Mouse (Mus musculus): Measurements from ENCODE around the gene Gabbr2. TPM values are rescaled to one million over a fixed set of nuclear protein-coding genes. Genes with fewer than 3 reads are reported as not detected.

Gabbr2 gene
- polyA plus RNA-seq, 1 experiment from 2014 or later = 0.05 TPM

GRCm38 (mm10) chr4:46744583-46745155 is 247.0 kb downstream of the Gabbr2 start:
- Histone ChIP-seq H3K27me3 (no peaks in the 10 kb centered on the region), H3K4me1 (no peaks in the 10 kb centered on the region), H3K4me3 (no peak overlapping the region), H3K9me3 (no peaks in the 10 kb centered on the region), H3K36me3 (no peaks in the 10 kb centered on the region), H3K9ac (no peak overlapping the region), H3K27ac (no peak overlapping the region), H3K4me2 (no peak overlapping the region)
- no peak for ATAC-seq (ENCODE audit: insufficient number of reproducible peaks, low FRiP score, low TSS enrichment, low read depth)
- 74% methylated on average over 7 of the region's 7 CpGs for WGBS

DNA sequence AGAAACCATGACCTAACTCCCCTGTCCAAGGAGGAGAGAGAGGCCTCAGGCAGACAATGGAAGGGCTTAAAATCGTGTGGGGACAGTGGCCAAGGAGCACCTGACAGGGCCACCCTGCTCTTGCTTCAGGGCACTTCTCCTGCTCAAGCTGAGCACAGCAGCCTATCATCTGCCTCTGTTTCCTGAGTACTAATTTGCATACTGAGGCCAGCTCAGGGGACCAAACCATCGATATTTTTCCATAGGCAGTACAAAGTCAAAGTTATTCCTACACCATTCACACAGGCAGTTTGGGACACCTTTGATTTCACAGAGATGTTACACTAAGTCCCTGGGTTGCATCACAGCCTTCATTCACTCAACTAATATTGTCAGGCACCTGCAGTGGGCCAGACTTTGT is 249.1 kb downstream of the Gabbr2 start:
- ATAC-seq (ENCODE audit: insufficient number of reproducible peaks, low FRiP score, low TSS enrichment, low read depth) = no peak

DNA sequence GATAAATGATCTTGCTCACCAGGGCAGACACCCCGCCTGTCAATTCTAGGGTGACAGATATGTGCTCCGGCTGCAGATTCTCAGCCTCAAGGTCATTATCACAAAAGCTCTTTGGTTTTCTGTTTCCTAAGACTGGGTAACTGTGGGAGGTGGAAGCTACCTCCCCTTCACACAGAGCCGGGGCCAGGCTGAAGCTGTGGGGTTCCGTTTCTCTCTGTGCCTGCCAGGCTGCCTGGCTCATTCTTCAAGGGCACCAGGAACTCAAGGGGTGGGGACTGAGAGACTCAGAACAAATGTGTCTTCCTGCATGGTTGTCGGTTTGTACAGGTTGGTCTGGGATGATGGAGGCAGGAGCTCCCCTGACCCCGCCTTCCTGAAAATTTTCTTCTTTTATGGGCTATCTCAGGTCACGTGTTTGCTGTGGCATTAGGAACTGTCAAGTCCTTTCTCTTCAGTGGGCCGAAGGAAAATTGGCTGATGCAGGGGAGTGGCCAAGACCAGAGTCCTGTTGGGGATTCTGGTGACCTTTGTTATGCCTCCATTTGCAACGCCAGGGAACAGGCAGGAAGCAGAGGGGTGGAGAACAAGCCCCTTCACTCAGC is 254.7 kb downstream of the Gabbr2 start:
- Histone ChIP-seq H3K27ac (no peak overlapping the region), H3K4me2 (no peak overlapping the region), H3K27me3 (no peaks in the 10 kb centered on the region), H3K9ac (no peak overlapping the region), H3K4me3 (no peak overlapping the region), H3K4me1 (peaks cover 3% of the 10 kb centered on the region; the same call in 1 of the 2 replicates), H3K9me3 (no peaks in the 10 kb centered on the region), H3K36me3 (no peaks in the 10 kb centered on the region)
- ATAC-seq (ENCODE audit: insufficient number of reproducible peaks, low FRiP score, low TSS enrichment, low read depth) = no peak
- WGBS = 34% methylated on average over 9 of the region's 9 CpGs

More for the DNA sequence above, 249.1 kb downstream of the Gabbr2 start:
- no peak overlapping the region for H3K27ac ChIP-seq
- H3K27me3 ChIP-seq = no peaks in the 10 kb centered on the region
- H3K9me3 ChIP-seq = no peaks in the 10 kb centered on the region
- no peak overlapping the region for H3K4me3 ChIP-seq
- H3K4me2 ChIP-seq = no peak overlapping the region
- no peaks in the 10 kb centered on the region for H3K4me1 ChIP-seq
- 20% methylated on average over 2 of the region's 2 CpGs for WGBS
- no peak overlapping the region for H3K9ac ChIP-seq
- H3K36me3 ChIP-seq = no peaks in the 10 kb centered on the region

DNA sequence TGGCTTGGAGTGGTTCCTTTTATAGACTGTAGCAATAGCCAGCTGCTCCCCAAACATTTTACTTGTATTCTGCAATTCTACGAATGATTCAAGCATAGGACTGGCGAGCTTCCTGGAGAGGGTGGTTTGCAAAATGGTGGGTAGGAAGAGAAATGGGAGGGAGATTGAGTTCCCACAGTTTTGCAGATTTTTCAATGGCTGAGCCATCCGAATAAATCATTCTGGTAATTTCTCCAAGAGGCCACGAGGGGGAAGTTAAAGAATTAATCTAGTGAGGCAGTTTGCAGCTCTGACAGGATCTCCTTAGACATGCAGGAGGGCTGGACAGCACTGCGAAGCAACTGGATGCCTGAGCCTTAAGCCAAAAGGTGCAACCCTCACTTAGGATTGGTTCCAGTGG is 256.8 kb downstream of the Gabbr2 start:
- peaks cover 3% of the 10 kb centered on the region; the same call in 1 of the 2 replicates for H3K27me3 ChIP-seq
- H3K9me3 ChIP-seq = no peaks in the 10 kb centered on the region
- H3K4me3 ChIP-seq = no peak overlapping the region
- no peak overlapping the region for H3K4me2 ChIP-seq
- H3K4me1 ChIP-seq = peaks cover 3% of the 10 kb centered on the region; the same call in 1 of the 2 replicates
- WGBS = 50% methylated on average over 5 of the region's 5 CpGs
- no peak for ATAC-seq (ENCODE audit: insufficient number of reproducible peaks, low FRiP score, low TSS enrichment, low read depth)
- H3K36me3 ChIP-seq = no peaks in the 10 kb centered on the region
- H3K27ac ChIP-seq = no peak overlapping the region
- H3K9ac ChIP-seq = no peak overlapping the region

GRCm38 (mm10) chr4:46731590-46731989 is 260.1 kb downstream of the Gabbr2 start:
- Histone ChIP-seq H3K4me1 (no peaks in the 10 kb centered on the region), H3K4me2 (no peak overlapping the region), H3K9me3 (no peaks in the 10 kb centered on the region), H3K27ac (no peak overlapping the region), H3K4me3 (no peak overlapping the region), H3K9ac (no peak overlapping the region), H3K27me3 (peaks cover 3% of the 10 kb centered on the region; the same call in 1 of the 2 replicates), H3K36me3 (no peaks in the 10 kb centered on the region)
- ATAC-seq (ENCODE audit: insufficient number of reproducible peaks, low FRiP score, low TSS enrichment, low read depth) = no peak
- 15% methylated on average over 8 of the region's 8 CpGs for WGBS

GRCm38 (mm10) chr4:46729306-46730042 is 262.2 kb downstream of the Gabbr2 start:
- no peak overlapping the region for H3K4me2 ChIP-seq
- no peak overlapping the region for H3K27ac ChIP-seq
- H3K36me3 ChIP-seq = no peaks in the 10 kb centered on the region
- no peak overlapping the region for H3K9ac ChIP-seq
- WGBS = 55% methylated on average over 9 of the region's 9 CpGs
- ATAC-seq (ENCODE audit: insufficient number of reproducible peaks, low FRiP score, low TSS enrichment, low read depth) = no peak
- H3K4me3 ChIP-seq = no peak overlapping the region
- peaks cover 3% of the 10 kb centered on the region; the same call in 1 of the 2 replicates for H3K27me3 ChIP-seq
- H3K4me1 ChIP-seq = no peaks in the 10 kb centered on the region
- no peaks in the 10 kb centered on the region for H3K9me3 ChIP-seq

DNA sequence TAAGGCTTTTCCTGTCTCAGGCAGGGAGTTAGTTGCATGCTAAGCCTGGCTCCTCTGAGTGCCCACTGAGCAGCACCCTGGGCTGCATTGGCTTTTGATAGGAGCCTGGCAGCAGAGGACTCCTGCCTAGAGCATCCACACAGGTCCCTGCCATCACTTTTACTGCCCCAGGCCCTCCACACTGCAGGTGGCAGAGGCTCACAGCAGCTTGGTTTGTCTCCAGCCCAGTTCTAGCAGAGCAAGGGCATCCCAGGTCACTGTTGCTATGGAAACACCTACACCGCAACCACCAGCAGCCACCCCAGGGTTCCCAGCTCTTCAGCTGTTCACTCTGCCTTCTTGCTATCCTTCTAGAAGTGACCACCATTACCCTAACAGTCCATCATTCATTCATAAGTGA is 263.4 kb downstream of the Gabbr2 start:
- Histone ChIP-seq H3K27ac (no peak overlapping the region), H3K36me3 (no peaks in the 10 kb centered on the region), H3K9me3 (no peaks in the 10 kb centered on the region), H3K27me3 (peaks cover 3% of the 10 kb centered on the region; the same call in 1 of the 2 replicates), H3K4me1 (no peaks in the 10 kb centered on the region), H3K4me3 (no peak overlapping the region), H3K4me2 (no peak overlapping the region), H3K9ac (no peak overlapping the region)
- 67% methylated on average over 1 of the region's 1 CpGs for WGBS
- ATAC-seq (ENCODE audit: insufficient number of reproducible peaks, low FRiP score, low TSS enrichment, low read depth) = no peak

DNA sequence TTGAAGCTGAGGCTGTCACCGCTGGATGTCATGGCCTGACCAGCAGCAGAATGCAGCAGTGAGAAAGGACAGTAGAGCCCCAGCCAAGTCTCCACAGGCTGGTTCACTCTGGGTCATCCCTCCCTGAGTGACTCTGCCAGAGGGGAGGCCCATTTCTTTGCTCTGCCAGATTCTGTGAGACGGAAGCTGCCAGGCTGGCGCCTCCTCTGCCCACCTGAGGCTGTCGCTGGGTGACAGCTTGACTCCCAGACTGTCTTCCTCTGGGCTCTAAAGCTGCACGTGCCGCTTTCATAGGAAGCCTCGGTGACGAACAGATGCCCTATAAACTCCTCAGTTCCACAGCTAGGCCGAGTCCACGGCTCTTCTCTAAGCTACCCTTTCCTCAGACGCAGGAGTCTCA is 264.5 kb downstream of the Gabbr2 start:
- Histone ChIP-seq H3K27ac (no peak overlapping the region), H3K9ac (no peak overlapping the region)

DNA sequence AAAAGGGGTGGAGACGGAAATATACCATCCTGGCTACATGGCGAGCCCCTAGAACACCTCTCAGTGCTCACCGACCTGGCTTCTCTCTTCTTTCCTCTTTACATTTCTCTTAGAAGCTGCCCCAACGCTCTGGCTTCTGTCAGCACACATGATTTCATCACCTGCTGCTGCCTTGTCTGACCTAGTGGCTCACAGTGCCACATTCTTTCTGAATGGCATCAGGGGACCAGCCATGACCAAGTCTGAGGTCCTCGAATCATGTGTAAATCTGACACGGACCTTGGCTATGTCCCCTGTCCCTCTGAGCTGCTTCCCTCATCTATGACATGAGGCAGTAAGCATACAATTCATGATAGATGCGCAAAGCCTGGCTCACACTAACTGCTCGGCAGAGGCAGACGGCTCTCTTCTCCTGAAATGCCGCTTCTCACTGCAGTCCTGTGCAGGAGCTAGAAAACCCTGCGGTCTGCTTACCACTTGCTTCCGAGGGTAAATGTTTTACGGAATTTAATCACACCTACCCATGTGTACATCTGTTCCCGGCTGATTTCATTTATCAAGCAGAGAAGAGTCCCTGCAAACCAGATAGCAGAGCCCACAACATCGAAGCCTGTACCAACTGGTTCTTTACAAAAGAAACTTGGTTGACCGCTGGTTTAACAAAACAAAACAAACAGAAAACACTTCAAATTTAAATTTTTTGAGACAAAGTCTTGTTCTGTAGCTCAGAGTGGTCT is 270.7 kb downstream of the Gabbr2 start:
- Histone ChIP-seq H3K4me2 (no peak overlapping the region), H3K4me1 (peaks cover 9% of the 10 kb centered on the region; the same call in 1 of the 2 replicates), H3K9me3 (no peaks in the 10 kb centered on the region), H3K36me3 (no peaks in the 10 kb centered on the region), H3K4me3 (no peak overlapping the region), H3K9ac (no peak overlapping the region), H3K27ac (no peak overlapping the region), H3K27me3 (peaks cover under 1% of the 10 kb centered on the region; the same call in 1 of the 2 replicates)
- WGBS = 67% methylated on average over 16 of the region's 16 CpGs
- ATAC-seq (ENCODE audit: insufficient number of reproducible peaks, low FRiP score, low TSS enrichment, low read depth) = no peak

More for the DNA sequence above, 264.5 kb downstream of the Gabbr2 start:
- H3K36me3 ChIP-seq = no peaks in the 10 kb centered on the region
- H3K9me3 ChIP-seq = no peaks in the 10 kb centered on the region
- no peak for ATAC-seq (ENCODE audit: insufficient number of reproducible peaks, low FRiP score, low TSS enrichment, low read depth)
- WGBS = 80% methylated on average over 11 of the region's 11 CpGs
- peaks cover 3% of the 10 kb centered on the region; the same call in 1 of the 2 replicates for H3K27me3 ChIP-seq
- H3K4me2 ChIP-seq = no peak overlapping the region
- 0 out of 2 replicates have a peak, but pooled peaks cover 3% of the 10 kb centered on the region for H3K4me1 ChIP-seq
- H3K4me3 ChIP-seq = no peak overlapping the region

- no peak overlapping the region for H3K4me2 ChIP-seq
- 70% methylated on average over 1 of the region's 1 CpGs for WGBS
Observed at GRCm38 (mm10) chr4:46720070-46720469, 271.6 kb downstream of the Gabbr2 start.

DNA sequence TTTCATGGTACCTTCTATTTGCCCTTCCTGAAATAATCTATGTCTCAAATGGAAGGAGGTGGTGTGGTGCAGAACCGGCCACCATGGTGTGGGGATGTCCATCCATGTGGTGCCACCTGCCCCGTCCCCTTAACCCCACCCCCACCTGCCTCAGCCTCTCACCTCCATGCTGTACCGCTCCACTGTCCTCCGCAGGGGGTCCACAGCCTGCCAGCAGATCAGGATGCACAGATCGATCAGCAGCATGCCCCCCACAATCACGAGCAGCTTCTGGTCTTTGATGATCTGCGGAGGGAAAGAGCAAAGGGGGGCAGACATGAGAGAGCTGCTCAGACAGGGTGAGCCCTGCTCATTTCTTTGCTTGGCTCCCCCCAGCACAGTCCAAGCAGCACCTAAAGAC is 273.0 kb downstream of the Gabbr2 start:
- H3K4me2 ChIP-seq = no peak overlapping the region
- H3K27ac ChIP-seq = no peak overlapping the region
- WGBS = 32% methylated on average over 7 of the region's 7 CpGs
- H3K36me3 ChIP-seq = no peaks in the 10 kb centered on the region
- H3K9me3 ChIP-seq = no peaks in the 10 kb centered on the region
- peaks cover 9% of the 10 kb centered on the region; the same call in 1 of the 2 replicates for H3K27me3 ChIP-seq
- ATAC-seq (ENCODE audit: insufficient number of reproducible peaks, low FRiP score, low TSS enrichment, low read depth) = peak; percentile 15; the same call in 1 of the 2 replicates
- H3K9ac ChIP-seq = no peak overlapping the region
- H3K4me3 ChIP-seq = no peak overlapping the region
- H3K4me1 ChIP-seq = peaks cover 9% of the 10 kb centered on the region; the same call in 1 of the 2 replicates

More at GRCm38 (mm10) chr4:46720070-46720469, 271.6 kb downstream of the Gabbr2 start:
- no peak for ATAC-seq (ENCODE audit: insufficient number of reproducible peaks, low FRiP score, low TSS enrichment, low read depth)
- Histone ChIP-seq H3K9ac (no peak overlapping the region), H3K4me1 (peaks cover 9% of the 10 kb centered on the region; the same call in 1 of the 2 replicates), H3K27me3 (peaks cover 4% of the 10 kb centered on the region; the same call in 1 of the 2 replicates), H3K27ac (no peak overlapping the region), H3K4me3 (no peak overlapping the region), H3K9me3 (no peaks in the 10 kb centered on the region), H3K36me3 (no peaks in the 10 kb centered on the region)
